ENCODE assay signal across 33 mouse cellular contexts in genomic region chr7:31291721-31292120, GRCm38 (mm10). TPM values are rescaled to one million over a fixed set of nuclear protein-coding genes. Genes with fewer than 3 reads are reported as not detected.
"Had no signal": no experiment of that assay in that cellular context is flagged by ENCODE, and none has a peak within 500 bp of the region (broad histone marks: within the 10 kb centered on the region; RNA-seq: fewer than 3 reads in every experiment).

Gene Scgb1b2, minus strand, starts transcription at chr7:31291821.

- H3K9ac ChIP-seq: embryonic facial prominence, embryonic 12.5 days; embryonic facial prominence, embryonic 13.5 days; embryonic facial prominence, embryonic 15.5 days; forebrain, embryonic 12.5 days; forebrain, embryonic 13.5 days; forebrain, embryonic 15.5 days; forebrain, postnatal 0 days had no signal

- H3K4me1 ChIP-seq: embryonic facial prominence, embryonic 10.5 days; embryonic facial prominence, embryonic 12.5 days; embryonic facial prominence, embryonic 13.5 days; embryonic facial prominence, embryonic 15.5 days; forebrain, embryonic 10.5 days; forebrain, embryonic 12.5 days; forebrain, embryonic 13.5 days; forebrain, embryonic 15.5 days had no signal

- H3K9me3 ChIP-seq: embryonic facial prominence, embryonic 15.5 days had no signal

- H3K27me3 ChIP-seq: embryonic facial prominence, embryonic 12.5 days; embryonic facial prominence, embryonic 13.5 days; embryonic facial prominence, embryonic 15.5 days; forebrain, embryonic 12.5 days; forebrain, embryonic 13.5 days; forebrain, embryonic 15.5 days had no signal

- H3K27ac ChIP-seq: embryonic facial prominence, embryonic 10.5 days; embryonic facial prominence, embryonic 12.5 days; embryonic facial prominence, embryonic 13.5 days; embryonic facial prominence, embryonic 15.5 days; forebrain, embryonic 10.5 days; forebrain, embryonic 12.5 days; forebrain, embryonic 13.5 days; forebrain, embryonic 15.5 days; gastrocnemius, adult 2 months; heart, adult 2 months had no signal

- H3K4me2 ChIP-seq: embryonic facial prominence, embryonic 12.5 days; embryonic facial prominence, embryonic 13.5 days; embryonic facial prominence, embryonic 15.5 days; forebrain, embryonic 12.5 days; forebrain, embryonic 13.5 days; forebrain, embryonic 15.5 days had no signal

- DNase-seq: cerebellum, adult 8-10 months; cerebellum, adult 9-10 months; cerebellum, adult 9-11 months; cerebellum, postnatal 10 days; cerebellum, postnatal 14 days; cerebellum, postnatal 25 days; cerebellum, postnatal 36 days; embryo, embryonic 11 days; forebrain, postnatal 0 days; gastrocnemius, adult 2 months; gastrocnemius, postnatal 10 days; gastrocnemius, postnatal 14 days; gastrocnemius, postnatal 25 days; gastrocnemius, postnatal 36 days; heart, adult 18-20 months; heart, adult 2 months had no signal

- H3K36me3 ChIP-seq: embryonic facial prominence, embryonic 10.5 days; embryonic facial prominence, embryonic 12.5 days; embryonic facial prominence, embryonic 13.5 days; embryonic facial prominence, embryonic 15.5 days; forebrain, embryonic 10.5 days; forebrain, embryonic 12.5 days; forebrain, embryonic 15.5 days had no signal

- H3K4me3 ChIP-seq: embryonic facial prominence, embryonic 10.5 days; embryonic facial prominence, embryonic 12.5 days; embryonic facial prominence, embryonic 13.5 days; embryonic facial prominence, embryonic 15.5 days; erythroblast, embryonic 14.5 days; forebrain, embryonic 10.5 days; forebrain, embryonic 12.5 days; forebrain, embryonic 13.5 days; forebrain, embryonic 15.5 days; gastrocnemius, adult 2 months; heart, adult 2 months had no signal

- ATAC-seq: forebrain, embryonic 13.5 days; forebrain, embryonic 14.5 days; forebrain, embryonic 15.5 days; forebrain, embryonic 16.5 days; forebrain, postnatal 0 days had no signal

RNA-seq across cellular contexts. Expression of gene Scgb1b2, which starts in this region (rescaled TPM):
- polyA plus RNA-seq: cortical plate, adult 2 months; embryonic facial prominence, embryonic 10.5 days; embryonic facial prominence, embryonic 11.5 days; embryonic facial prominence, embryonic 12.5 days; embryonic facial prominence, embryonic 13.5 days; embryonic facial prominence, embryonic 14.5 days; embryonic facial prominence, embryonic 15.5 days; erythroblast, embryonic 14.5 days; forebrain, embryonic 10.5 days; forebrain, embryonic 11.5 days; forebrain, embryonic 12.5 days; forebrain, embryonic 13.5 days; forebrain, embryonic 14.5 days; forebrain, embryonic 15.5 days; forebrain, embryonic 16.5 days; forebrain, postnatal 0 days; frontal cortex, adult 2 months; gonadal fat pad, adult 2 months; heart, adult 2 months had no signal
